Mouse (Mus musculus): Measurements from ENCODE around the gene Spindoc. TPM values are rescaled to one million over a fixed set of nuclear protein-coding genes. Genes with fewer than 3 reads are reported as not detected.
"Not testable (repeated sequence)": the region's sequence is repeated elsewhere in the genome, so short reads cannot be mapped to it uniquely, and the experiment has no call there.

Spindoc gene
- polyA plus RNA-seq, 2 experiments from 2014 or later, result 1.5 to 5.3 TPM

DNA sequence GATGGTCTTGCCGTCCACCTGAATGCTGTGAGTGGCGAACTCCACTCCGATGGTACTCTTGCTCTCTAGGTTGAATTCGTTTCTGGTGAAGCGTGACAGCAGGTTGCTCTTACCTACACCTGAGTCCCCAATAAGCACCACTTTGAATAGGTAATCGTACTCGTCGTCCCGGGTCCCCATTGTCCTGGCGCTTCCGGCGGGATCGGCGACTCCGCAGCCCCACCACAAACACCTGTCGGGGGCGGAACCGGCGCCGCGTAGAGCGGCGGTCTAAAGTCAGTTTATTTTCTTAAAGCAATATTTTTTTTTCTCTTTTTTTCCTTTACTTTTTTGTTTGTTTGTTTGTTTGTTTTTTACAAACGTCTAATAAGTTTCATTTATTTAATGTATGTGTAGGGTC is 16.1 kb upstream of the Spindoc start:
- ATAC-seq, result not testable (repeated sequence)

DNA sequence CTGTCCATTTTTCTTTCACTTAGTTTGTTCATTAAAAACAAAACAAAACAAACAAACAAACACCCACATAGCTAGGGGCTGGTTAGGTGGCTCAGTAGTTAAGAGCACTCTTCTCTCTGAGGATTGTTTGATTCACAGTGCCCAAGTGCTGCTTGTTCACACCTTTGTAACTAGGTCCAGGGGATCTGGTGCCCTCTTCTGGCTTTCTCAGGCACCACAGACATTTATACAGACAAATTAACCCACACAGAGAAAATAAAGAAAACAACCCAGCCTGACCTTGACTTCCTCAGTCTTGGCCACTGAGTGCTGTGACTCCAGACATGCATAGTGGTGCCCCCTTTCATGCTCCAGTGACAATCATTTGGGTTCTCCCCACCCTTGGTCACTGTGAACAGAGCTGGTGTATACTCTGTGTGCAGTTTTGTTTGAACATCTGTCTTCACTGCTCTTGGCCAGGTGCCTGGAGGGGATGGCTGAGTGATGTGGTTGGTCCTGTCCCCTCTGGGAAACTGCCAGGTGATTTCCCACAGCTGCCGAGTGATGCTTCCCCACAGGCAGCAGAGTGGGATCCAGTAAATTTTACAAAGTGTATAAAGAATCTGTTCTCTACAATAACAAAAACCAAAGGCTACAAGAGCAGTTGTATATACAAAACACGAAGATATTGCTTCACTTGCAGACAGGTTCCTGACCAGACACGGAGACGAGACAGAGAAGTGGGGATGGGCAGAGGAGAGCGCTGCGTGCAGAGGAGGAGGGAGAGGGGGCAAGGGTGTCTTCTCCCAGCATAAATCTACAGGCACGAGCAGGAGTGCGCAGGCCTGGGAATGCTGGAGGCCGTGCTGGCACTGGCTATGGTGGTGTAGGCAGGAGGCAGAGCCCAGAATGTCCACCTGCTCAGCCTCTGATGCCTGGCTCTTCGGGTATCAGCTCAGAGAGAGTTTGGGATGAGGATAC is 14.4 kb upstream of the Spindoc start:
- not testable (repeated sequence) for ATAC-seq

DNA sequence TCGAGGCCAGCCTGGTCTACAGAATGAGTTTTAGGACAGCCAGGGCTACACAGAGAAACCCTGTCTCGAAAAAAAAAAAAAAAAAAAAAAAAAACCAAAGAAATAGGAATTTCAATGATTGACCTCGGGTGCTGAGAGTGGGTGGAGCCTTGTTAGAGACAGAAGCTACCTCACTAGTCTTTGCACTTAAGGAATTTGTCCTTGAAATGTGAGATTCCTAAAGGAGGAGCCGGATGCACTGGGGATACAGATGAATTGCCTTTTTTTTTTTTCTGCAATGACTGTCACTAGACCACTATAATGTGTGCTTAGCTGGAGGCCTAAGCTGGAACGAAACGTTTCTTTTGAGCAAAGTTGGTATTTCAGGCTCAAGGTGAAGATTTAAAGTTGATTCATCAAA is 5.7 kb upstream of the Spindoc start:
- no peak for ATAC-seq

DNA sequence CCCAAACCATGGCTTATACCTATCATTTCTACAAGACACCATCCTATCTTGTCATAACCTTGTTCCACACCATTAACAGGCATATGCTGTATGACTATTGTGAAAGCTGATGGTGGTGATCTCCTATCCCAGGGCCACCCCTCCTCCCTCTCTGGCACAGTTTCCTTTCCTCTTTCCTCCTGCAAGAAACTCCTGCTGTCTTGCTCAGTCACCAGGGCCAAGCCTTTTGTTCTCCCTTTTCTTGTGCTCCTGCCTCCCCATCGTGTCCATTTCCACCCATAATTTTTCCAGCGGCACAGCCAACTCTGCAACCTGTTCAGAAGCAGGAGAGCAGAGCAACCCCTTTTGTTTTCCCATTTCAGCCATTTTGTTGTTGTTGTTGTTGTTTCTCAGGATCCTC is 3.2 kb upstream of the Spindoc start:
- ATAC-seq, result no peak

DNA sequence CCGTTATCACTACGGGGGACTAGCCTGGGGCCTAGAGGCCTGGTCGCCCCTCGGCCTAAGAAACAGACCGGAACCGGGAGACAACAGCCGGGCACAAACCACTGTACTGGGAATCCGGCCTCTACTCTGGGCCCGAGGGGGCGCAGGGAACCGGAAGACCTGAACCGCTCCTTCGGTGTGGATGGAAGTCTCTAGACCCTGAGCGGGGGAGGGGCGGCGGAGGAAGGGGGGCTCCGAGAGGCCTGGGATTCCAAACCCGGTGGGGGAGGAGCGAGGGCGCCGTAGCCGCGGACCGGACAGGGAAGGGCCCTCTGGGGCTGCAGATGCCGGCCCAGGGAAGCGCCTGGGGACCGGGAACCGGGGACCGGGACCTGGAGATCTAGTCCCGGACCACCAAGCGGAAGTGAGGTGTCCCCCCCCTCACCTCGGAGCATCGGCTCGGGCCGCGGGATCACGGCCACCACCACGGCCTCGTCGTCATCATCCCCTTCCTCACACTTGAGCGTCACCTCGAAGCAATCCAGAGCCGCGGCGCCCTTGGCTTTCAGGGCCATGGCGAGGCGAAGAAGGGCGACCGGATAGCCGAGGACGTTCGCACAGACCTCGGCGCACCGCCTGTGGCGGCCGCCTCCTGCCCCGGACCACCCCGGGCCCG is 419 bp downstream of the Spindoc start:
- ATAC-seq, result peak; percentile 9

DNA sequence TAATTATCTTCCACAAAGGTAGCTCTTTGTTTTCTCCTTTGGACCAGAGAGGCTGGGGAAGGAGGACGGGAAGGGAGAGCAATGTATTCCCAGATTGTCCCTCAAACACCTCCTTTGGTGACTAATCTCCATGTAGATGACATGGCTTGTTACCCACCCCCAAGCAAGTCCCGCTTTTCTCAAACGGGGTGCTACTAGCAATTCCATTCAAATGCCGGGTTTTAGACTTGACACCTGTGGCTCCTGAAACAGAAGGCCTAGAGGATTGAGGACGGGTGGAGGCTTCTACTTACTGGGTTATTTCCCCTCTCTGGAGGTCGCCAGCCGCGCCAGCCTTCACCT is 917 bp downstream of the Spindoc start:
- no peak for ATAC-seq

DNA sequence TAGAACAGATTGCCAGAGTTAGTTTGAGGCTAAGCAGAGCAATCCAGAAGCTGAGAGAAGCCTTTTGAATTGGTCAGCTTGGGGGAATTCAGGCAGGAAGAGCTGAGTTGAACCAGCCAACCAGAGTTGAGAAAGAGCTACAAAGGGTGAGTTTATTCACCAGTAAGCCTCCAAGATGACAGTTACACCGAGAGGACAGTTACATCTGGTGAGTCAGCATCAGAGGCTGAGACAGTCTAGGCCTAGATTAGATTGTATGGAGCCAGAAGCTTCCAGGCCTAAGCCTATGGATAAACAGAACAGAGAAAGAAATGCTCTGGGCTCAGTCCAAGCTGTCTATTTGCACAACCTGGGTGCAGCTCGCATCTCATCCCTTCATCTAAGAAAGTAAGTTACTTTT is 5.2 kb downstream of the Spindoc start:
- ATAC-seq, result no peak

DNA sequence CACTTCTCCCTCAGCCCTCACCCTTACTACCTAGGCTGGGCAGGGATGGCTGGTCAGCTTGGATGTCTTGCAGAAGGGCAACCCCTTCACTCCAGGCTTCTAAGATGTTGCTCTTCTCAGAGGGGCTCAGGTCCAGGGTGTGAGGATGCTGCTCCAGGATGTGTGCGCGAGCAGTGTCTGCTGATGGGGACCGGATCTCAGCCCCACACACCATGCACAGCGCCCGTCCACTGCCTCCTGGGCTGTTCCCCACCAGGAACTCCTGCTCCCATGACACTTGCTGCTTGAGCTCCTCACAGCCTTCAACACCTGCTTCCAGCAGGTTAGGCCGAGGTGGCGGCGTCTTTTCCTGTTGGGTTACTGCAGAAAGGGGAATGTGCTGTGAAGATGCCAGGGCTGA is 8.3 kb downstream of the Spindoc start:
- no peak for ATAC-seq

DNA sequence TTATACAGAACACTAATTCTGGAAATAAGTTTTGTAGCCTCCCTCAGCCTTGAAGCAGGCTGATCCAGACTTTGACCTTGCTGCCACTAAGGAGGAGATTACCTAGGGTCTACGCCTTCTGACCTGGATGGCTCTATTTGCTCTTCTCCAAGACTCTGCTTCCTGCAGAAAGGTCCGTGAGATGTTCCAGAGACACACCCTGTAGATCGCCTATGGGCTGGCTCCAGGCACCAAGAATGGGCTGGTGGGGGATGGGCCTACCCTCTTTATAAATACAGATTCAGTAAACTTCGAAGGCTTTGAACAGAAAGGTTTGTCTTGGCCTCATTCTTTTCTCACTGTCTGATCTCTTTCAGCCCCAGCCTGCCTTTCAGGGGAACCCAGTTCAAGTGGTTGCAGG is 13.3 kb downstream of the Spindoc start:
- not testable (repeated sequence) for ATAC-seq

DNA sequence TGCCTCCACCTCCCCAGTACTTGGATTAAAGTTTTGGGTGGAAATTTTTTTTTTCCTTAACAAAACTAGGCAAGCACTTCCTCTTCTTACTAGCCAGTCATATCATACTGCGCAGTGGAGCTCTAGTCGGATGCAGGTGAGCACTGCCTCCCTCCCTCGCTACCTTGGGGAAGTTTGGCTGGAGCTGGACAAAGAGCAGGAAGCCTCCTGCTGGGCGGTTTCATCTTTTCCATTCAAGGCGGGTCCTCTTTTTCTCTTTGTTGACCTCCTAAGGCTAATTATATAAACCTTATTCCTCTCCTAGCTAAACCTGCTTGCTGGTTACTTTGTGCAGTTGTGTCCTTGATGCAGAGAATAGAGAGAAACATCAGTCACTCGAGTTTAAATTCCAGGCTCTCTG is 29.2 kb downstream of the Spindoc start:
- ATAC-seq, result no peak

DNA sequence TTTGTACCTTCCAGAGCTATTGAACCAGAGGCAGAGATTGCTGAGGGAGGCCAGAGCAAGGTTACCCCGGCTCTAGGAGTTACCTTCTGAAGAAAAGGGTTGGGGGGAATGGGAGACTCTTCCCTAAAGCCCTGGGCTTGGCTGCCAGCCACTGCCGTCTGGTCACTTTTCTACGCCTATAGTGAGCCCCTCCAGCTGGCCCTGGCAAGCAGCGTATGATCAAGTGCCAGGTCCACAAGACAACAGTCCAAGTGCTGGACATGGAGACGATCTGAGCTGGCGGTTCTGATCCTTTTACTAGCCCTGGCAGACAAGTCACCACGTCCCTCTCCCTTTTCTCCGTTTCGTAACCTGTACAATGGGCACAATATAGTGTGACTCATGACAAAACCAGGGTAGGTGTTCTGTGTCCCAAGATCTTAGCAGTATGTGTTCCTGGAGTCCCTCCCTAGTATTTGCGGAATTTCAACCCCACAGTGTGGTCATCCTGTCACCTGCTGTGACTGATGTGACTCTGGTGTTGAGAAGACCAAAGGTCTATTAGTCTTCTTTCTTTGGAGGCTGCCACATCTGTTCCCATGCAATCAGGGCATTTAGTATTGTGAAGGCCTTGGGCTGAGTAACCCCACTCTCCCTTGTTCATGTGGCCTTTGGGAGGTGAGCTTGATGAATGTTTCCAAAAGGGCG is 29.8 kb downstream of the Spindoc start:
- ATAC-seq, result no peak

DNA sequence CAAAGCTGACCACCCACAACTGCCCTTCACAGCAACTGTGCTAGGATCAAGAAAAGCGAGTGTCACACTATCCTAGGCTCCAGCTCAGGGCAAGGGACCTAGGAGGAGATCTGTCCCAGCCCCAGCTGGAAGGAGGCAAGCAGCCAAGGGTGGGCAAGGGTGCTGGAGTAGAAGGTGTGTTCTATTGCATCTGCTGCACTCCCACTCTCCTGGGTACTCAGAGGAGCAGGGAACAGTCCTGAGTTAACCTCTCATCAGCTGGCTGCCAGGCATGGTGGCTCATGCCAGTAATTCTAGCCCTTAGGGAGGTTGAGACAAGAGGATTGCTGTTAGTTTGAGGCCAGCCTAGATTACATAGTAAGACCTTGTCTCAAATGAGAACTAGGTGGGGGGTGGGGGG is 32.8 kb downstream of the Spindoc start:
- no peak for ATAC-seq

DNA sequence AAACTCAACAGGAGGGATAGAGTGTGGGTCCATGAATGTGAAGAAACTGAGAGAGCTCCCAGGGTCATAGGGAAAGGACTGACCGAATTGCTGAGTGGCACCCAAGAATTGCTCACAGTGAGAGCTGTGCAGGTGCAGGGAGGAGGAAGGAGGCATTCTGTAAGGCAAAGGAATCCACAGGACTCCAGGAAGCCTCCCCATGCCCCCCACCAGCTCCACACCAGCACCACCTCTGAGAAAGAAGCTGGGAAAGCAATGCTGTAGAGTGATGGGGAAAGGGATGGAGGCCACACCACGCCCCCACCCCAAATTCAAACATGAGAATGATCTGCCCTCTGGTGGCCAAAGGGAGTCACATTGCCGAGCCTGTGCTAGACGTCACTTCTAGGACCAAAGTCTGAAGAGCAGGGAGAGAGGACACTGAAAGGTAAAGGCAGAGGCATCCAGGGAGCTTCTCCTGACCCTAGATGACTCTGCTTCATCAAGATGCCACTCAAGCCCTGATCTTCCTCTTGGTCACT is 37.5 kb downstream of the Spindoc start:
- ATAC-seq, result no peak

DNA sequence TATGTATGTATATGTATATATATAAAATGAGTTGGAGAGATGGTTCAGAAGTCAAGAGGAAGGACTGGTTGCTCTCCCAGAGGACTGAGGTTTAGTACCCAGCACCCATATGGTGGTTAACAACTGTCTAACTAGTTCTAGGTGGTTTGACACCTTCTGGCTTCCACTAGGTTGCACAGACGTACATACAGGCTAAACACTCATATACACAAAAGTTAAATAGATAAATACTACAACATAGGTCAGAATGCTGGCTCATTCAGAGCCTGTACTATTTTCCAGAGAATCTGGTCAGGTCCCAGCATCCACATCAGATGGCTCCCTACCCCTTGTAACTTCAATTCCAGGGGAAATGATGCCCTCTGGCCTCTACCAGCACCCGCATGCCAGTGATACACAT is 40.1 kb downstream of the Spindoc start:
- ATAC-seq, result no peak

DNA sequence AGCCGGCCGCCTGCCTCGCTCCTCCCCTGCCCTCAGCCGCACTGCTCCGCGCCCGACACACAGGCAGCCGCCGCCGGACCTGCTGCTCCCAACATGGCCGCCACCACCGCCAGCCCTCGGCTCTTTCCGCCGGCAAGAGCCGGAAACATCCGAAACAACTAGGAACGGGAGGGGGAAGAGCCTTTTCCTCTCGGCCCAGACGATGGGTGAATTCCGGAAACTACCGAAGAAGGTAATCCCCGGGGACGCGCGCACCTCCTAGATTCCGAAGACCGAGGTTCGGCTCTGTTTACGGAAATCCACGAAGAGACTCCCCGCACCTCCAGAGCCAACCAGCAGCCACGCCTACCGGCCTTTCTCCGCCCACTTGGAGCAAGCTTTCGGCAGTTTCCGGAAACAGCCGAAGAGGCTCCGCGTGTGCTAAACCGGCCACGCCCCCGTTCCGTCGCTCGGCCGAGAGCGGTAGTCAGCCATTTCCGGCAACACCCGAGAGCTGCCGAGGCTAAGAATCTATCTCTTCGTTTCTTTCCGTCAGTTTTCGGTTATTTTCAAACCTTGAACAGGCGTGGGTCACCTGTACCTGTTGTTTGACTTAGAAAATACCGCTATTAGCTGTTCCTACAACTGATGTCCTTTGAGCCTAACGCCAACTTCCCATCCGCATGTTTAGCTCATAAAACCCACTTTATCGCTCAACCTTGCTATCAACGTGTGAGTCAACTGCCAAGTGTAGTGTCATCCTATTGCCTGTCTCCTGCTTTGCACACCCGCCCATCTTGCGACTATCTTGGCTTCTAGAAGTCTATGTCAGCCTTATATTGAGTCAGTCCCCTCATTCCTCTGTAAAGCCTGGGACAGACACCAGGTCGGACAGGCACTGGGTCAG is 41.0 kb downstream of the Spindoc start, which contains the start of gene Mark2:
Gene Mark2, minus strand, starts transcription at position 349 of the 886 bp plus-strand sequence.
- peak; percentile 83 for ATAC-seq

DNA sequence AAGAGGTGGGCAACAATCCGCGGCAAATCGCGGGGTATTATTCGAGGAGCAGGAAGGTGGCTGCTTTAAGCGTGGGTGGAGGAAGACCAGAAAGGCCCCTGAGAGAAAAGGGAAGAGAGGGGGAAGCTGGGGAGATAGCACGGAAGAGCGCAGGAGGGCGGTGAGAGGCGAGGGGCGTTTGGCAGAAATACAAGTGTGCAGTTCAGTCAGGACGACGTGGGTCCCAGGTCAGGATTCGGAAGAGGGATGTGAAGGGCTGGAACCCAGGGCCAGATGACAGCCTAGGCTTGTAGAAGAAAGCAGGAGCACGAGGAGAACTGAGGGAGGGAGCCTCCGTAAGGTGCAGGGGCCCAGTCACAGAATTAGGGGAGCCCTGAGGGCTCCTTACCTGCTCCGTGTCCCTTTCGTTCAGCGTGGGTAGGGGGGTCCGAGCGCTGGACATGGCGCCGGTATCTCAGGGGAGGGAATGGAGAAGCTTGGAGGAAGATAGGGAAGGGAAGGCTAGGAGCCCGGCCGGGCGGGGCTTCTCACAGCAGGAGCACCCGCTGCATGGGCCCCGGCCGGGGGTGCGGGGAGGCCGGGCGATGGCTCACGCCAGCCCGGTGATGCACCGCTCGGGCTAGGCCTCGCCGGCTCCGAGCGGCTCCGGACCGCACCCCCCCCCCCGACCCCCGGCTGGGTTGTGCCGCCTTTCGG is 41.9 kb downstream of the Spindoc start:
- no peak for ATAC-seq

DNA sequence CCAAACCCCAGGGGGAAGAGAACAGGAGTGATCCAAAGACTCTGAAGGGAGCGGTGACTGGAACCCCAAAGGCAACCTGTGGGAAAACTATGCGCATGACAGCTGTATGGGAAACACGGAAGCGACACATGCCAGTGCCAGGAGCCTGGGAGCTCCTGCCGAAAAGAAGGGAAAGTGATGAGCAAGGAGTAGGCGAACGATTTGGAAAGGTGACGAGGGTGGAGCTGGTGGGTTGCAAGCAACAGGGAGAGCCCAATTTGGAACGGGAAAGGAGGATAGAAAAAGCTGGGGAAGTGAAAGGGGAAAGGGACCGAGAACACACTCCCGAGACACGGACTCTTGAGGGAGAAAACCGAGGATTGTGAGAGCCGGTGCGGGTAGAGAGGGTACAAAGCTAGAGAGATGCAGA is 42.4 kb downstream of the Spindoc start:
- no peak for ATAC-seq

DNA sequence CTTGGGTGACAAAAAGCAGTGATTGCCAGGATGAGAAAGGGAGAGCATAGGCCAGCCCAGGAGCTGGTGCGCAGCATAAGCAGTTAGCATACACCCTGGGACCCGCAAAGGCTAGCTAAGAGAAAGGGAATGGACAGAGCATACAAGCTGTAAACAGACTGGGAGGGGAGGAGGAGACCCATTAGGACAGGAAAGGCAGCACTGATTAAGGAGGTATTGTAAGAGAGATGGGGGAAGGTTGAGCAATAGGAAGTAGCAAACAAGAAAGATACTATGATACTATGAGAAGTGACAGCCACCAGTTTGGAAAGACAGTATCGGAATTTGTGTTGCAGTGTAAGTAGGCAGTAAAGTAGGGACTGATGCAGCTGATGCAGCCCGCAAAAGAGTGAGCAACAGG is 42.9 kb downstream of the Spindoc start:
- ATAC-seq, result no peak

DNA sequence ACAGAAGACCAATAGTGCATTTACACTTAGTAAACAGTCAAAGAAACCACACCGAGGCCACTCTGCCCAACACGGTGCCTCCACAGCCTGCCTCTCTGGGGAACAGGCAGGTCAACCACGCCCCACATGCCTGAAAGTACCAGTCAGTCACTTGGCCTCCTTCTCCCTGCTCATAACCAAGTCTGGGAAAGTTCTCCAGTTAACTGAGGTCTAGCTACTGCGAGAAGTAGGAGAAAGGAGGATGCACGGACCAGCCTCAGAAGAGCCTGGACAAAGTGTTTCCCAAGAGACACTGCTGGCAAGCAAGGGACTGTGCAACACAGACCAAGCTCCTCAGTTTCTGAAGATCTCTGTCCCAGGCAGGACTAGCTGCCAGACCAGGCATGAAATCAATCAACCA is 43.8 kb downstream of the Spindoc start:
- no peak for ATAC-seq

DNA sequence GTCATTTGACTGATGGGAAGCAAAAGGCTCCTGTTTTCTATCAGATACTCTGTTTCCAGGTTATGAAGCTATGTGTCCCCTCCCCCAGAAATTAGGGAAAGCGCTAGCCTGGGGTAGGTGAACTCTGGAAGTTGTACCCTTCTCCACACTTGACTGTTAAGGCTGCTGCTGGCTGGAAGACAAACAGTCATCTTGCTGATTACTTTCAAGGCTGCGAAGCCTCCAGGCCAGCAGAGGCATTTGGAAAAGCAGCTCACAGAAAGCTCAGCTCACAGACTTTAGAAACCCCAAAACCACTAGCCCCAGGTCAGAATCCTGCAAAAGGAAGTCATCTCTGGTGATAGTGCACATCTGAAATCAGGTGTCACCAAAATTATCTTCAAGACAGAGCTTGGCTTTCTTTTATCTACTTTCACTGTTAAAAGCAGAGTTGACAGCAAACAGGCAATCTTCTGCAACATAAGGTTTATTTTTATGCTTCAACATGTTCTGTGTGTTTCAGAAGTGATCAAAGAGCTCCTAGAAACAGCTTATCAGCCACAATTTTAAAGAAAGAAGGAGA is 44.9 kb downstream of the Spindoc start:
- ATAC-seq, result no peak

DNA sequence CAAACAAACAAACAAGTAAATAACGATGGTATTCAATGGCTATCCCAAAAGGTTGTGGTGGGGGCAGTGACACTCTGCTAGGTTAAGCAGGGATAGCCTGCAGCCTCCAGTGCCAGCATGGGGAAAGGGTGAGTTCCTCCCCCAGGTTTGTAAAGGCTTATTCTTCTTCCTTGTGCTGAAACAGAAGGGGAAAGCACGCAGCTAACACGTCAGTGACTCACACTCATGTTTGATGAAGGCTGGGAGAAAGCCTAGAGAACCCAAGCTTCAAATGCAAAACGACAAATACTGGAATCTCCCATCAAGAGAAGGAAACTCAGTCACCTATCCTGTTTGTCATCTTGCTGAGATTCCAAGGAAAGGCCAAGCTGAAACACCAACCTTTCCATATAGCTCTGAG is 47.1 kb downstream of the Spindoc start:
- no peak for ATAC-seq
